Mouse (Mus musculus) megakaryocyte, adult 5-6 weeks (primary cell): ENCODE measurements around the gene Fabp1. TPM values are rescaled to one million over a fixed set of nuclear protein-coding genes. Genes with fewer than 3 reads are reported as not detected.

Source experiments
- total RNA-seq, 2 experiments: library from RNA; stranded (forward) in 1 of 2; stranded (reverse) in 1 of 2; fragments of 153-499, 151-499 nt in 1 of 2; fragments of 221-1000, 200-1000 nt in 1 of 2; gene quantifications; 2 replicates each; pipeline versions ENCODE4 v1.2.3 to v1.2.4; 2015 to 2017

The Fabp1 gene
- total RNA-seq, 2 experiments from 2014 or later = not detected

Other genes starting within 250 kb of the Fabp1 start
- gene Foxi3, start 243.3 kb upstream of the Fabp1 start, total RNA-seq (2015) = not detected in 2 replicates
- not detected in 2 replicates for gene Foxi3, start 243.3 kb upstream of the Fabp1 start, total RNA-seq (2017)
- 0.68 TPM in 1 of 2 replicates, not detected in the other for gene Thnsl2, start 55.4 kb upstream of the Fabp1 start, total RNA-seq (2015)
- 0.08 TPM in 1 of 2 replicates, not detected in the other for gene Thnsl2, start 55.4 kb upstream of the Fabp1 start, total RNA-seq (2017)
- 88.0 and 114 TPM in 2 replicates for gene Krcc1, start 71.8 kb downstream of the Fabp1 start, total RNA-seq (2015)
- gene Krcc1, start 71.8 kb downstream of the Fabp1 start, total RNA-seq (2017) = 124 and 139 TPM in 2 replicates
- gene Smyd1, start 122.4 kb downstream of the Fabp1 start, total RNA-seq (2015) = not detected in 2 replicates
- gene Smyd1, start 122.4 kb downstream of the Fabp1 start, total RNA-seq (2017) = not detected in 2 replicates
- 0.20 TPM in 1 of 2 replicates, not detected in the other for gene Cd8b1, start 123.0 kb downstream of the Fabp1 start, total RNA-seq (2015)
- not detected in 2 replicates for gene Cd8b1, start 123.0 kb downstream of the Fabp1 start, total RNA-seq (2017)
- 0.46 TPM in 1 of 2 replicates, not detected in the other for gene Cd8a, start 173.6 kb downstream of the Fabp1 start, total RNA-seq (2015)
- 0.08 and 0.22 TPM in 2 replicates for gene Cd8a, start 173.6 kb downstream of the Fabp1 start, total RNA-seq (2017)
- gene Rmnd5a, start 240.8 kb downstream of the Fabp1 start, total RNA-seq (2015) = 40.7 and 40.9 TPM in 2 replicates
- 49.8 and 52.5 TPM in 2 replicates for gene Rmnd5a, start 240.8 kb downstream of the Fabp1 start, total RNA-seq (2017)